ENCODE assay signal across 20 mouse cellular contexts in genomic region chr15:60862417-60862816, GRCm38 (mm10). TPM values are rescaled to one million over a fixed set of nuclear protein-coding genes. Genes with fewer than 3 reads are reported as not detected.
DNase-seq lines count a peak whose midpoint lies in the region; ATAC-seq lines count a peak whose summit lies in the region.
"Had no signal": no experiment of that assay in that cellular context is flagged by ENCODE, and none has a peak within 500 bp of the region (broad histone marks: within the 10 kb centered on the region; RNA-seq: fewer than 3 reads in every experiment).

No protein-coding gene starts in this region.

- no peak for DNase-seq in lung, postnatal 10 days
- DNase-seq in gastrocnemius, adult 8-10 months (ENCODE audit: low spot score in 2 of 2) = no peak
- no peak for DNase-seq in heart, postnatal 25 days (ENCODE audit: low spot score)
- DNase-seq: adrenal gland, adult 8-10 months; adrenal gland, postnatal 14 days; adrenal gland, postnatal 36 days; B cell, adult 2 months; cerebellum, adult 11-12 months; cerebellum, adult 2 months; cerebellum, adult 9-10 months; cerebellum, postnatal 10 days; cerebellum, postnatal 25 days; embryo, embryonic 11 days had no signal

- intact Hi-C loops in heart, postnatal 25 days (cut with DNase I) = no loop called here

- ATAC-seq in common myeloid progenitor, adult 5-6 weeks (replicated peaks; ENCODE audit: low read depth, poor library complexity, severe bottlenecking) = 0 out of 2 replicates have a peak, but pooled peaks have one; percentile 22
- ATAC-seq in megakaryocyte, adult 5-6 weeks (ENCODE audit: poor library complexity, severe bottlenecking) = peak; percentile 71
- ATAC-seq: activated CD4-positive, CD25-positive, alpha-beta regulatory T cell, adult 4 months; CD4-positive, CD25-positive, alpha-beta regulatory T cell, adult 4 months; forebrain, embryonic 14.5 days; forebrain, embryonic 16.5 days; Patski had no signal

RNA-seq across cellular contexts. Expression of gene Fam84b, which starts 8.8 kb away (rescaled TPM):
- 8.1 and 9.7 TPM in 2 replicates for total RNA-seq in common myeloid progenitor, adult 5-6 weeks (2017)
- 4.1 and 4.6 TPM in 2 replicates for total RNA-seq in megakaryocyte, adult 5-6 weeks (2015)
- 3.2 and 3.9 TPM in 2 replicates for total RNA-seq in megakaryocyte, adult 5-6 weeks (2017)
- total RNA-seq in gastrocnemius, adult 8-10 months (2022) = 1 to 10 TPM; 1.9 to 2.6 (median 2.0) TPM
- total RNA-seq in heart, postnatal 25 days (2021) = 10 to 100 TPM in 1 of 2 experiments, 1 to 10 TPM in 1; 8.6 to 10.5 TPM
